Mouse (Mus musculus) macrophage (primary cell): ENCODE results near the gene Olfr222. TPM values are rescaled to one million over a fixed set of nuclear protein-coding genes. Genes with fewer than 3 reads are reported as not detected.

Experiments
- H3K27ac ChIP-seq: fragments of 350-480 bp; formaldehyde crosslinking; 2 replicates; pipeline ENCODE4 v1.9.0; 2021
- H3K36me3 ChIP-seq: fragments of 350-480 bp; formaldehyde crosslinking; 2 replicates; pipeline ENCODE4 v1.9.0; 2021; ENCODE audit errors: inconsistent target
- H3K4me3 ChIP-seq: fragments of 350-480 bp; formaldehyde crosslinking; 2 replicates; pipeline ENCODE4 v1.9.0; 2021; ENCODE audit errors: inconsistent target
- H3K79me2 ChIP-seq: fragments of 350-480 bp; formaldehyde crosslinking; 2 replicates; pipeline ENCODE4 v1.9.0; 2021; ENCODE audit errors: inconsistent target
- WGBS: methylation state at CpG from one replicate; pipeline ENCODE4 v1.1.7; 2026; ENCODE audit warnings: inconsistent platforms; ENCODE audit not compliant: missing documents; 5-methylcytosine and 5-hydroxymethylcytosine counted together
- polyA plus RNA-seq: library from polyadenylated mRNA; stranded (reverse); fragments of 250-400 nt; gene quantifications from 3 replicates; pipeline ENCODE4 v1.2.4, GENCODE M21; 2018; ENCODE audit warnings: inconsistent platforms

Gene Olfr222
- polyA plus RNA-seq, 1 experiment from 2014 or later = not detected

- Histone ChIP-seq H3K27ac (no peak overlapping the region), H3K79me2 (no peaks in the 10 kb centered on the region), H3K36me3 (peaks cover 27% of the 10 kb centered on the region), H3K4me3 (no peak overlapping the region)
- 42% methylated on average over 3 of the region's 3 CpGs for WGBS
These were observed 6.7 kb downstream of the Olfr222 start for GRCm38 (mm10) chr11:59569306-59569705.

GRCm38 (mm10) chr11:59562837-59563236, 13.2 kb downstream of the Olfr222 start:
- Histone ChIP-seq H3K4me3 (no peak overlapping the region), H3K27ac (no peak overlapping the region)

GRCm38 (mm10) chr11:59562336-59562735, 13.7 kb downstream of the Olfr222 start:
- Histone ChIP-seq H3K4me3 (no peak overlapping the region), H3K79me2 (peaks cover 41% of the 10 kb centered on the region), H3K27ac (peak overlapping the region; percentile 0; the same call in 1 of the 2 replicates), H3K36me3 (peaks cover 49% of the 10 kb centered on the region)
- 93% methylated on average over 4 of the region's 4 CpGs for WGBS

More at GRCm38 (mm10) chr11:59562837-59563236, 13.2 kb downstream of the Olfr222 start:
- WGBS = 24% methylated on average over 9 of the region's 9 CpGs
- H3K36me3 ChIP-seq = peaks cover 49% of the 10 kb centered on the region
- H3K79me2 ChIP-seq = peaks cover 37% of the 10 kb centered on the region

GRCm38 (mm10) chr11:59560906-59561305, 15.1 kb downstream of the Olfr222 start:
- WGBS = 58% methylated on average over 3 of the region's 3 CpGs
- no peak overlapping the region for H3K4me3 ChIP-seq
- peaks cover 38% of the 10 kb centered on the region for H3K36me3 ChIP-seq
- peaks cover 55% of the 10 kb centered on the region for H3K79me2 ChIP-seq
- no peak overlapping the region for H3K27ac ChIP-seq

- H3K79me2 ChIP-seq = peaks cover 99% of the 10 kb centered on the region
- WGBS = 29% methylated on average over 8 of the region's 8 CpGs
- no peak overlapping the region for H3K4me3 ChIP-seq
- H3K27ac ChIP-seq = peak overlapping the region; percentile 75
- peaks cover 39% of the 10 kb centered on the region; the same call in 1 of the 2 replicates for H3K36me3 ChIP-seq
These were observed 21.5 kb downstream of the Olfr222 start for GRCm38 (mm10) chr11:59554535-59554934.

GRCm38 (mm10) chr11:59554127-59554526, 21.9 kb downstream of the Olfr222 start:
- Histone ChIP-seq H3K27ac (peak overlapping the region; percentile 75), H3K4me3 (no peak overlapping the region), H3K79me2 (peaks cover 99% of the 10 kb centered on the region), H3K36me3 (peaks cover 43% of the 10 kb centered on the region)
- WGBS = 79% methylated on average over 11 of the region's 11 CpGs

GRCm38 (mm10) chr11:59544005-59544404, 32.0 kb downstream of the Olfr222 start:
- H3K79me2 ChIP-seq = peaks cover 61% of the 10 kb centered on the region
- peaks cover 27% of the 10 kb centered on the region for H3K36me3 ChIP-seq
- 64% methylated on average over 9 of the region's 9 CpGs for whole genome bisulfite sequencing
- peak overlapping the region; percentile 99 for H3K27ac ChIP-seq
- H3K4me3 ChIP-seq = peak overlapping the region; percentile 50

- 0% methylated on average over 3 of the region's 3 CpGs for WGBS
- peak overlapping the region; percentile 50 for H3K4me3 ChIP-seq
These were observed 32.7 kb downstream of the Olfr222 start for GRCm38 (mm10) chr11:59543376-59543775.

GRCm38 (mm10) chr11:59542442-59542841, 33.6 kb downstream of the Olfr222 start:
- Histone ChIP-seq H3K27ac (peak overlapping the region; percentile 99), H3K79me2 (peaks cover 45% of the 10 kb centered on the region), H3K4me3 (peak overlapping the region; percentile 50), H3K36me3 (peaks cover 11% of the 10 kb centered on the region)
- 0% methylated on average over 6 of the region's 6 CpGs for WGBS

More at GRCm38 (mm10) chr11:59543376-59543775, 32.7 kb downstream of the Olfr222 start:
- Histone ChIP-seq H3K36me3 (peaks cover 21% of the 10 kb centered on the region), H3K79me2 (peaks cover 54% of the 10 kb centered on the region), H3K27ac (peak overlapping the region; percentile 99)

GRCm38 (mm10) chr11:59541324-59541723, 34.7 kb downstream of the Olfr222 start, which contains the start of gene Nlrp3:
Gene Nlrp3, plus strand, starts transcription at chr11:59541568.
- H3K79me2 ChIP-seq = peaks cover 35% of the 10 kb centered on the region
- peak within 1 kb of the TSS; percentile 99 for H3K27ac ChIP-seq
- 0% methylated on average over 3 of the region's 3 CpGs for WGBS
- H3K36me3 ChIP-seq = peaks cover 3% of the 10 kb centered on the region; the same call in 1 of the 2 replicates
- peak within 1 kb of the TSS; percentile 50 for H3K4me3 ChIP-seq

GRCm38 (mm10) chr11:59540123-59540522, 35.9 kb downstream of the Olfr222 start:
- H3K79me2 ChIP-seq = peaks cover 23% of the 10 kb centered on the region
- no peaks in the 10 kb centered on the region; the same call in 1 of the 2 replicates for H3K36me3 ChIP-seq
- H3K27ac ChIP-seq = peak overlapping the region; percentile 99
- 37% methylated on average over 2 of the region's 3 CpGs for WGBS
- H3K4me3 ChIP-seq = no peak overlapping the region

GRCm38 (mm10) chr11:59538387-59538786, 37.6 kb downstream of the Olfr222 start:
- Histone ChIP-seq H3K4me3 (no peak overlapping the region), H3K36me3 (no peaks in the 10 kb centered on the region), H3K79me2 (peaks cover 5% of the 10 kb centered on the region), H3K27ac (peak overlapping the region; percentile 99)
- WGBS = 11% methylated on average over 11 of the region's 11 CpGs

GRCm38 (mm10) chr11:59537218-59538130, 38.6 kb downstream of the Olfr222 start:
- Histone ChIP-seq H3K27ac (peak overlapping the region; percentile 99), H3K79me2 (no peaks in the 10 kb centered on the region), H3K4me3 (no peak overlapping the region), H3K36me3 (no peaks in the 10 kb centered on the region)
- 82% methylated on average over 16 of the region's 16 CpGs for WGBS

GRCm38 (mm10) chr11:59531562-59531961, 44.5 kb downstream of the Olfr222 start:
- Histone ChIP-seq H3K79me2 (no peaks in the 10 kb centered on the region), H3K36me3 (no peaks in the 10 kb centered on the region), H3K27ac (no peak overlapping the region), H3K4me3 (no peak overlapping the region)
- 98% methylated on average over 5 of the region's 5 CpGs for WGBS
